Mouse (Mus musculus) left cerebral cortex, postnatal 25 days (tissue): ENCODE measurements around the gene Krtap1-4. TPM values are rescaled to one million over a fixed set of nuclear protein-coding genes. Genes with fewer than 3 reads are reported as not detected.

ENCODE experiments used
- DNase-seq, 2 experiments: peaks; one replicate each; pipeline ENCODE4 v3.0.0; 2022; ENCODE audit warnings: low spot score in 2 of 2, mixed read lengths in 1 of 2
- intact Hi-C: fragments of 180-260 bp; cut with DNase I; formaldehyde crosslinking; loops from one replicate; pipeline ENCODE4 v1.15.1; 2025
- total RNA-seq, 2 experiments: library from RNA; stranded (reverse); gene quantifications; 2 replicates each; pipeline ENCODE4 v1.2.3; 2021

Gene Krtap1-4
- total RNA-seq, 2 experiments from 2014 or later, result not detected

DNA sequence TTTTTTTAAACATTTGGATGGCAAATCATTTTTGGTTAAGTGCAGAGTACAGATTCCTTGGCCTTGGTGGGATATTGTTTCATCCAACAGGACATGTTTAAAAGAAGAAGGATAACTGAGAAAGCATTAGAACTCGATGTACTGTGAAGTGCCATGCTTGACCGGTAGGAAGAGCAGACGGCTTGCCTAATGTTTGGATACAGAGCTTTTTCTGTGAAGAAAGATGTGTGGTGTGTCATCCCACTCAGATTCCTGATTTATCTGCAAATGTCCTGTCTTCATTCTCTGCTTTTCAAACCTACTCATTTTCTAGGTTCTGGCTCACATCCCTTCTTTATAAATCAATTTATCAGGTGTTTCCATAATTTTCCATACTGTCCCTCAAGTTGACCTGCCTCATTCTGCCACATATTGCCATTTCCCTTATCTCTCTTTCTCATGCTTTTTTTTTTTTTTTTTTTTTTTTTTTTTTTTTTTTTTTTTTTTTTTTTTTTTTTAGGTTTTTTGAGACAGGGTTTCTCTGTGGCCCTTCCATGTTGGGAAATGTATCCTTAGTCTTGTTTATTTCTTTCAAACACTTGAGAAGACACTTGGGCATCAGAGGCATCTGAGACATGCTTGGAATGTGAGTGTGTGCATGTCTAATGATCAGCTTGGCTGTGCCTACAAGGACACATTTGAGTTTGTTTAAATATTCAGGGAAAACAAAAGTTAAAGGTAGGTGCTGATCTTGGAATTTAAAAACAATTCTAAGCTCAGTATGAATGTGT is 25.3 kb downstream of the Krtap1-4 start:
- DNase-seq, result peak in 1 of 2 experiments; percentile 42

DNA sequence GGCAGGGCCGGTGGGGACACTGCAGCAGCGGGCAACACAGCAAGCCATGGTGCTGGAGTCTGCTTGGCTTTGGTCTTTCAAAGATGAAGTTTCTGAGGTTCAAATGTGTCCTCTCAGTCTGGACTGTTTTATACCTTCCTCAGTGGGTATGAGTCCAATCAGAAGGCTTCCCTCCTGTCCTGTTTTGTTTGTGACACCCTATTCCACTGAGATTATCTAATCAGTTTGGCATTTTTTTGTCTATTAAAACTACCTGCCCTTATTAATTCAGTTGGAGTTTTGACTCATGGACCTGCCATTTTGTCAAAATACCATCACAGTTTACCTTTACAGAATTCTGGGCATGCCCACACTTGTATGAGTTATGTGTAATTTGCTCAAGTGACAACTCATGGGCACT is 26.7 kb downstream of the Krtap1-4 start, which contains the start of gene Krtap3-2:
TSS of gene Krtap3-2 (minus strand) at position 101 of the 400 bp plus-strand sequence.
- intact Hi-C loops, result loop anchor here (5.0 kb wide), 1 partner anchor 76 kb away; no protein-coding TSS in a partner anchor
- DNase-seq, result no peak

More for the DNA sequence above, 25.3 kb downstream of the Krtap1-4 start:
- intact Hi-C loops, result loop anchor here (5.0 kb wide), 1 partner anchor 74 kb away; no protein-coding TSS in a partner anchor

DNA sequence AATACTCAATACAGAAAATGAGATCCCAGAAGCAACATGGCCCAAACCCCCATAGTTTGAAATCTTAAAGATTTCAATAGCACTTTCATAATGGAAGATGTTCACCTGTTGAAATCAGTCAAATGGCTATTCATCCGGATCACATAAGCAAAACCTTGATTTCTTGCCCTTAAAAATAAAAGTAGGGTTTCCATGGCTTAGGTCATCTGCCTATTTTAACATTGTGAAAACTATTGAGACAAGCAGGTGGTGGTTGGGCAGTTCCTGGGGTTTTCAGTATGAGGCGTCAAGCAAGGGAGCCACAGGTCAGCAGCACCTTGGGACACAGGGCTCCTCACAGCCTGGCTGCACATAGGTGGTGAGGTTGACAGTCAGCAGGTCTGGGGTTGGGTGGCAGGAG is 27.3 kb downstream of the Krtap1-4 start:
- intact Hi-C loops, result loop anchor here (5.0 kb wide), 1 partner anchor 76 kb away; no protein-coding TSS in a partner anchor
- no peak for DNase-seq

GRCm38 (mm10) chr11:99550765-99551164 is 32.7 kb downstream of the Krtap1-4 start, which contains the start of gene Krtap3-3:
Gene Krtap3-3 (minus strand): TSS chr11:99550865.
- DNase-seq, result no peak
- intact Hi-C loops, result no loop called here

GRCm38 (mm10) chr11:99547892-99548291 is 35.6 kb downstream of the Krtap1-4 start:
- DNase-seq, result no peak
- intact Hi-C loops, result no loop called here

- DNase-seq, result peak; percentile 18 to 49
- intact Hi-C loops, result no loop called here
Measured at GRCm38 (mm10) chr11:99539721-99540120, 43.7 kb downstream of the Krtap1-4 start.

Other genes starting within 250 kb of the Krtap1-4 start
- gene Krt26, start 245.7 kb downstream of the Krtap1-4 start, total RNA-seq, result not detected
- gene Krt27, start 232.6 kb downstream of the Krtap1-4 start, total RNA-seq, result not detected
- gene Krt28, start 208.8 kb downstream of the Krtap1-4 start, total RNA-seq, result under 1 TPM in 1 of 2 experiments, not detected in 1; 0.34 TPM
- 10 to 100 TPM; 10.6 to 11.7 TPM for gene Krt10, start 194.3 kb downstream of the Krtap1-4 start, total RNA-seq
- gene Krt12, start 161.4 kb downstream of the Krtap1-4 start, total RNA-seq, result 10 to 100 TPM; 10.3 TPM
- gene Krt20, start 145.5 kb downstream of the Krtap1-4 start, total RNA-seq, result not detected
- not detected for gene Krt23, start 90.5 kb downstream of the Krtap1-4 start, total RNA-seq
- gene Krt39, start 62.3 kb downstream of the Krtap1-4 start, total RNA-seq, result not detected
- not detected for gene Krt40, start 40.5 kb downstream of the Krtap1-4 start, total RNA-seq
- gene Krtap3-3, start 32.8 kb downstream of the Krtap1-4 start, total RNA-seq, result not detected
- not detected for gene Krtap3-2, start 26.8 kb downstream of the Krtap1-4 start, total RNA-seq
- gene Gm11939, start 24.2 kb downstream of the Krtap1-4 start, total RNA-seq, result not detected
- not detected for gene Krtap3-1, start 17.0 kb downstream of the Krtap1-4 start, total RNA-seq
- gene Krtap1-5, start 2.6 kb downstream of the Krtap1-4 start, total RNA-seq, result not detected
- not detected for gene Krtap1-3, start 7.7 kb upstream of the Krtap1-4 start, total RNA-seq
- not detected for gene Krtap9-3, start 14.5 kb upstream of the Krtap1-4 start, total RNA-seq
- gene Gm11938, start 19.7 kb upstream of the Krtap1-4 start, total RNA-seq, result not detected
- not detected for gene Gm11937, start 26.5 kb upstream of the Krtap1-4 start, total RNA-seq
- not detected for gene Krtap2-4, start 31.2 kb upstream of the Krtap1-4 start, total RNA-seq
- gene Gm11562, start 36.8 kb upstream of the Krtap1-4 start, total RNA-seq, result not detected
- gene Krtap4-1, start 44.6 kb upstream of the Krtap1-4 start, total RNA-seq, result not detected
- gene Krtap4-2, start 51.4 kb upstream of the Krtap1-4 start, total RNA-seq, result not detected
- gene Krtap4-7, start 60.4 kb upstream of the Krtap1-4 start, total RNA-seq, result not detected
- gene Gm11555, start 66.6 kb upstream of the Krtap1-4 start, total RNA-seq, result not detected
- gene Gm11563, start 75.3 kb upstream of the Krtap1-4 start, total RNA-seq, result not detected
- not detected for gene Krtap4-6, start 82.3 kb upstream of the Krtap1-4 start, total RNA-seq
- gene Gm14190, start 107.1 kb upstream of the Krtap1-4 start, total RNA-seq, result not detected
- not detected for gene Gm14180, start 150.6 kb upstream of the Krtap1-4 start, total RNA-seq
- gene Gm11595, start 189.3 kb upstream of the Krtap1-4 start, total RNA-seq, result not detected
- not detected for gene Krtap4-8, start 197.1 kb upstream of the Krtap1-4 start, total RNA-seq
- gene Krtap4-9, start 201.5 kb upstream of the Krtap1-4 start, total RNA-seq, result not detected
- not detected for gene Gm11596, start 209.8 kb upstream of the Krtap1-4 start, total RNA-seq
- gene Gm11569, start 215.3 kb upstream of the Krtap1-4 start, total RNA-seq, result not detected
- gene Gm11554, start 220.8 kb upstream of the Krtap1-4 start, total RNA-seq, result not detected
- not detected for gene Krtap4-13, start 226.2 kb upstream of the Krtap1-4 start, total RNA-seq
- not detected for gene Gm11564, start 232.0 kb upstream of the Krtap1-4 start, total RNA-seq